Mouse (Mus musculus) lung, embryonic 14.5 days (tissue): ENCODE results near the gene Cysltr1. TPM values are rescaled to one million over a fixed set of nuclear protein-coding genes. Genes with fewer than 3 reads are reported as not detected.

Experiments
- ATAC-seq: fragments of 200-750 bp; cut with Nextera tagmentation; 2 replicates; pipeline ENCODE4 v1.8.0; 2017; ENCODE audit warnings: mild to moderate bottlenecking, moderate TSS enrichment, moderate library complexity; ENCODE audit not compliant: insufficient read depth
- DNase-seq: peaks from one replicate; pipeline ENCODE4 v3.0.0-alpha.2; 2015
- H3K27ac ChIP-seq: fragments of 300-500 bp; sonication (generic); 2 replicates; pipeline ENCODE4 v1.5.1; 2014; ENCODE audit warnings: low read depth, mild to moderate bottlenecking, moderate library complexity
- H3K27me3 ChIP-seq: fragments of 300-500 bp; sonication (generic); 2 replicates; pipeline ENCODE4 v1.6.1; 2014; ENCODE audit warnings: low read length, control low read depth; ENCODE audit not compliant: insufficient read depth
- H3K36me3 ChIP-seq: fragments of 300-500 bp; sonication (generic); 2 replicates; pipeline ENCODE4 v1.6.1; 2014; ENCODE audit warnings: control low read depth; ENCODE audit not compliant: insufficient read depth
- H3K4me1 ChIP-seq: fragments of 300-500 bp; sonication (generic); 2 replicates; pipeline ENCODE4 v1.6.1; 2014; ENCODE audit warnings: antibody characterized with exemption, control low read depth; ENCODE audit not compliant: insufficient read depth
- H3K4me2 ChIP-seq: fragments of 300-500 bp; sonication (generic); 2 replicates; pipeline ENCODE4 v1.6.1; 2014; ENCODE audit warnings: mild to moderate bottlenecking
- H3K4me3 ChIP-seq: fragments of 300-500 bp; sonication (generic); 2 replicates; pipeline ENCODE4 v1.5.1; 2014; ENCODE audit warnings: low read depth, low read length
- H3K9ac ChIP-seq: fragments of 300-500 bp; sonication (generic); 2 replicates; pipeline ENCODE4 v1.6.1; 2014
- H3K9me3 ChIP-seq: fragments of 300-500 bp; sonication (generic); 2 replicates; pipeline ENCODE4 v1.6.1; 2016; ENCODE audit warnings: low read depth, low read length, control low read depth
- CTCF ChIP-seq: IDR thresholded peaks from 2 replicates; pipeline ENCODE4 v1.5.1; 2016; ENCODE audit warnings: antibody characterized with exemption, low read depth
- WGBS: fragments of 180-500 bp; shearing (Covaris S2); extraction: QIAGEN DNeasy Blood & Tissue Kit; methylation state at CpG from one replicate; pipeline ENCODE4 v1.1.7; 2014; 5-methylcytosine and 5-hydroxymethylcytosine counted together
- polyA plus RNA-seq: library from polyadenylated mRNA; unstranded; fragments of >200 nt; fragmentation: Nextera tagmentation; extraction: Ambion mirVana; gene quantifications from 2 replicates; pipeline ENCODE4 v1.2.1, GENCODE M21; 2014

Gene Cysltr1
- polyA plus RNA-seq, 1 experiment from 2014 or later: 3.5 TPM

- Histone ChIP-seq H3K4me1 (no peaks in the 10 kb centered on the region), H3K9ac (no peak overlapping the region), H3K9me3 (no peaks in the 10 kb centered on the region), H3K27me3 (no peaks in the 10 kb centered on the region), H3K27ac (no peak overlapping the region), H3K4me3 (no peak overlapping the region), H3K4me2 (no peak overlapping the region), H3K36me3 (no peaks in the 10 kb centered on the region)
- no peak for DNase-seq
- 88% methylated on average over 1 of the region's 1 CpGs for WGBS
- no peak for TF ChIP-seq CTCF
- ATAC-seq: no peak
Observed at GRCm38 (mm10) chrX:106595904-106596303, 7.6 kb downstream of the Cysltr1 start.

GRCm38 (mm10) chrX:106593914-106594313 lies 9.6 kb downstream of the Cysltr1 start:
- Histone ChIP-seq H3K27me3 (0 out of 2 replicates have a peak, but pooled peaks cover 5% of the 10 kb centered on the region), H3K4me1 (no peaks in the 10 kb centered on the region), H3K27ac (no peak overlapping the region), H3K4me3 (no peak overlapping the region), H3K36me3 (no peaks in the 10 kb centered on the region), H3K9ac (no peak overlapping the region), H3K9me3 (no peaks in the 10 kb centered on the region), H3K4me2 (no peak overlapping the region)
- ATAC-seq (no peak), DNase-seq (no peak)
- no peak for TF ChIP-seq CTCF

GRCm38 (mm10) chrX:106582886-106583285 lies 20.6 kb downstream of the Cysltr1 start, which contains the start of gene Gm5127:
Gm5127 (plus strand) TSS chrX:106583186.
- no peak for TF ChIP-seq CTCF
- Histone ChIP-seq H3K27me3 (no peaks in the 10 kb centered on the region), H3K4me1 (no peaks in the 10 kb centered on the region), H3K9me3 (no peaks in the 10 kb centered on the region), H3K36me3 (no peaks in the 10 kb centered on the region), H3K27ac (no peak within 1 kb of the TSS), H3K4me3 (no peak within 1 kb of the TSS), H3K9ac (no peak within 1 kb of the TSS), H3K4me2 (no peak within 1 kb of the TSS)
- 25% methylated on average over 3 of the region's 3 CpGs for WGBS
- ATAC-seq (no peak), DNase-seq (no peak)

- Histone ChIP-seq H3K9me3 (no peaks in the 10 kb centered on the region), H3K9ac (no peak overlapping the region), H3K4me3 (no peak overlapping the region), H3K27ac (no peak overlapping the region), H3K4me1 (no peaks in the 10 kb centered on the region), H3K27me3 (no peaks in the 10 kb centered on the region), H3K4me2 (no peak overlapping the region), H3K36me3 (no peaks in the 10 kb centered on the region)
- TF ChIP-seq CTCF: no peak
- ATAC-seq (no peak), DNase-seq (no peak)
- WGBS: 37% methylated on average over 2 of the region's 2 CpGs
Observed at GRCm38 (mm10) chrX:106582197-106582596, 21.3 kb downstream of the Cysltr1 start.

GRCm38 (mm10) chrX:106580410-106580809 lies 23.1 kb downstream of the Cysltr1 start:
- Histone ChIP-seq H3K27me3 (no peaks in the 10 kb centered on the region), H3K36me3 (no peaks in the 10 kb centered on the region), H3K4me2 (no peak overlapping the region), H3K4me3 (no peak overlapping the region), H3K4me1 (no peaks in the 10 kb centered on the region), H3K27ac (no peak overlapping the region), H3K9me3 (no peaks in the 10 kb centered on the region), H3K9ac (no peak overlapping the region)
- ATAC-seq (no peak), DNase-seq (peak; percentile 3)
- no peak for TF ChIP-seq CTCF

- H3K27me3 ChIP-seq: no peaks in the 10 kb centered on the region
Observed at GRCm38 (mm10) chrX:106578966-106579365, 24.5 kb downstream of the Cysltr1 start.

GRCm38 (mm10) chrX:106555457-106555856 lies 48.0 kb downstream of the Cysltr1 start:
- no peak overlapping the region for H3K4me2 ChIP-seq
- TF ChIP-seq CTCF: no peak
- H3K4me3 ChIP-seq: no peak overlapping the region
- no peaks in the 10 kb centered on the region for H3K4me1 ChIP-seq
- WGBS: 70% methylated on average over 2 of the region's 2 CpGs
- H3K27ac ChIP-seq: no peak overlapping the region
- ATAC-seq: no peak
- no peaks in the 10 kb centered on the region for H3K9me3 ChIP-seq
- H3K27me3 ChIP-seq: no peaks in the 10 kb centered on the region
- DNase-seq: no peak
- H3K36me3 ChIP-seq: no peaks in the 10 kb centered on the region
- H3K9ac ChIP-seq: no peak overlapping the region

More at GRCm38 (mm10) chrX:106578966-106579365, 24.5 kb downstream of the Cysltr1 start:
- no peak overlapping the region for H3K4me2 ChIP-seq
- H3K36me3 ChIP-seq: no peaks in the 10 kb centered on the region
- H3K4me3 ChIP-seq: no peak overlapping the region
- 52% methylated on average over 3 of the region's 3 CpGs for WGBS
- H3K9me3 ChIP-seq: no peaks in the 10 kb centered on the region
- ATAC-seq (no peak), DNase-seq (no peak)
- no peak for TF ChIP-seq CTCF
- no peak overlapping the region for H3K27ac ChIP-seq
- no peak overlapping the region for H3K9ac ChIP-seq
- no peaks in the 10 kb centered on the region for H3K4me1 ChIP-seq

- H3K4me2 ChIP-seq: no peak overlapping the region
- WGBS: 28% methylated on average over 3 of the region's 3 CpGs
- H3K4me3 ChIP-seq: no peak overlapping the region
- DNase-seq (peak; percentile 2), ATAC-seq (no peak)
- H3K36me3 ChIP-seq: no peaks in the 10 kb centered on the region
- peak; percentile 48 for TF ChIP-seq CTCF
- H3K27ac ChIP-seq: no peak overlapping the region
- no peaks in the 10 kb centered on the region for H3K9me3 ChIP-seq
- H3K4me1 ChIP-seq: no peaks in the 10 kb centered on the region
- H3K27me3 ChIP-seq: no peaks in the 10 kb centered on the region
- H3K9ac ChIP-seq: no peak overlapping the region
Observed at GRCm38 (mm10) chrX:106536359-106536758, 67.1 kb downstream of the Cysltr1 start.

Other genes with a start within 250 kb of the Cysltr1 start
- gene Fndc3c1, start 118.3 kb downstream of the Cysltr1 start, polyA plus RNA-seq: 9.9 and 10.7 TPM in 2 replicates
- 0.09 TPM in 1 of 2 replicates, not detected in the other for gene Gm5127, start 20.5 kb downstream of the Cysltr1 start, polyA plus RNA-seq
- 2.4 and 4.7 TPM in 2 replicates for gene Rtl3, start 237.0 kb upstream of the Cysltr1 start, polyA plus RNA-seq